Mouse (Mus musculus) adrenal gland, postnatal 25 days (tissue): Measurements from ENCODE around the gene Morn1. TPM values are rescaled to one million over a fixed set of nuclear protein-coding genes. Genes with fewer than 3 reads are reported as not detected.

ENCODE experiments used
- DNase-seq: peaks from one replicate; pipeline ENCODE4 v3.0.0; 2021; ENCODE audit warnings: mixed read lengths
- total RNA-seq: library from RNA; stranded (reverse); gene quantifications from 2 replicates; pipeline ENCODE4 v1.2.3, GENCODE M21; 2021

Gene Morn1
- total RNA-seq, 1 experiment from 2014 or later, result 10.7 TPM

GRCm38 (mm10) chr4:155190275-155190674, 103.9 kb downstream of the Morn1 start:
- no peak for DNase-seq

Other genes with a start within 250 kb of the Morn1 start
- gene Ttc34, start 249.1 kb upstream of the Morn1 start, total RNA-seq, result 0.52 TPM in 1 of 2 replicates, not detected in the other
- gene Mmel1, start 217.0 kb upstream of the Morn1 start, total RNA-seq, result 5.6 and 6.2 TPM in 2 replicates
- gene Fam213b, start 187.4 kb upstream of the Morn1 start, total RNA-seq, result 126 and 172 TPM in 2 replicates
- gene Tnfrsf14, start 158.0 kb upstream of the Morn1 start, total RNA-seq, result 2.1 and 5.9 TPM in 2 replicates
- gene Hes5, start 125.7 kb upstream of the Morn1 start, total RNA-seq, result not detected in 2 replicates
- 33.6 and 33.8 TPM in 2 replicates for gene Pank4, start 122.5 kb upstream of the Morn1 start, total RNA-seq
- gene Plch2, start 29.8 kb upstream of the Morn1 start, total RNA-seq, result 0.71 and 1.0 TPM in 2 replicates
- gene Pex10, start 19.6 kb upstream of the Morn1 start, total RNA-seq, result 25.1 and 28.6 TPM in 2 replicates
- 107 and 115 TPM in 2 replicates for gene Rer1, start 195 bp upstream of the Morn1 start, total RNA-seq
- gene Ski, start 136.0 kb downstream of the Morn1 start, total RNA-seq, result 73.5 and 93.3 TPM in 2 replicates
- 45.9 and 55.2 TPM in 2 replicates for gene Faap20, start 163.2 kb downstream of the Morn1 start, total RNA-seq